ENCODE assay signal across 22 mouse cellular contexts in genomic region chr12:61579949-61580348, GRCm38 (mm10). TPM values are rescaled to one million over a fixed set of nuclear protein-coding genes. Genes with fewer than 3 reads are reported as not detected.
"Had no signal": no experiment of that assay in that cellular context is flagged by ENCODE, and none has a peak within 500 bp of the region (broad histone marks: within the 10 kb centered on the region; RNA-seq: fewer than 3 reads in every experiment).

No protein-coding gene starts in this region.

- H3K36me3 ChIP-seq: lung, embryonic 15.5 days; midbrain, embryonic 13.5 days; midbrain, embryonic 15.5 days; neural tube, embryonic 12.5 days; stomach, embryonic 15.5 days had no signal

- H3K9me3 ChIP-seq: lung, embryonic 15.5 days; megakaryocyte, embryonic 14.5 days; midbrain, embryonic 13.5 days; midbrain, embryonic 15.5 days; neural tube, embryonic 12.5 days; stomach, embryonic 15.5 days had no signal

- H3K4me1 ChIP-seq: lung, embryonic 15.5 days; megakaryocyte, embryonic 14.5 days; midbrain, embryonic 13.5 days; midbrain, embryonic 15.5 days; neural tube, embryonic 12.5 days; stomach, embryonic 15.5 days had no signal

- DNase-seq: lung, adult 2 months; lung, postnatal 14 days; lung, postnatal 36 days; right cerebral cortex, postnatal 14 days; thymus, adult 2 months; thymus, postnatal 25 days; thymus, postnatal 4 days had no signal

- H3K9ac ChIP-seq: lung, embryonic 15.5 days; midbrain, embryonic 13.5 days; midbrain, embryonic 15.5 days; neural tube, embryonic 12.5 days; stomach, embryonic 15.5 days had no signal

- H3K4me2 ChIP-seq: lung, embryonic 15.5 days; midbrain, embryonic 11.5 days; midbrain, embryonic 13.5 days; midbrain, embryonic 15.5 days; neural tube, embryonic 12.5 days; stomach, embryonic 15.5 days had no signal

- H3K4me3 ChIP-seq: lung, embryonic 15.5 days; megakaryocyte, embryonic 14.5 days; midbrain, embryonic 13.5 days; midbrain, embryonic 15.5 days; neural tube, embryonic 12.5 days; stomach, embryonic 15.5 days had no signal

- H3K27me3 ChIP-seq: lung, embryonic 15.5 days; megakaryocyte, embryonic 14.5 days; midbrain, embryonic 13.5 days; midbrain, embryonic 15.5 days; neural tube, embryonic 12.5 days; stomach, embryonic 15.5 days had no signal

- H3K27ac ChIP-seq: lung, embryonic 15.5 days; macrophage; midbrain, embryonic 13.5 days; midbrain, embryonic 15.5 days; neural tube, embryonic 12.5 days; stomach, embryonic 15.5 days; stomach, postnatal 0 days had no signal

- ATAC-seq: lung, postnatal 0 days; midbrain, embryonic 13.5 days had no signal

RNA-seq across cellular contexts. Expression of gene Lrfn5, which starts 57.0 kb away (rescaled TPM):
- total RNA-seq: megakaryocyte progenitor cell, adult 5-6 weeks; monocyte, adult 5-6 weeks; neutrophil, adult 5-6 weeks had no signal
- polyA plus RNA-seq: lung, adult 2 months; lung, postnatal 0 days; macrophage; spleen, adult 2 months; testis, adult 2 months; thymus, adult 2 months had no signal
